Mouse (Mus musculus) lung, embryonic 15.5 days (tissue): ENCODE data around the gene Cyp1a2. TPM values are rescaled to one million over a fixed set of nuclear protein-coding genes. Genes with fewer than 3 reads are reported as not detected.
A peak's percentile ranks its signal among the peaks of the same experiment; 100 is the strongest.

Source experiments
- ATAC-seq: fragments of 200-750 bp; cut with Nextera tagmentation; 2 replicates; pipeline ENCODE4 v1.8.0; 2017; ENCODE audit warnings: moderate number of reproducible peaks, borderline replicate concordance; ENCODE audit not compliant: low FRiP score, low TSS enrichment; ENCODE audit errors: extremely low read depth
- H3K27ac ChIP-seq: fragments of 300-500 bp; sonication (generic); 2 replicates; pipeline ENCODE4 v1.5.1; 2015; ENCODE audit warnings: moderate library complexity, mild to moderate bottlenecking, inconsistent platforms
- H3K27me3 ChIP-seq: fragments of 300-500 bp; sonication (generic); 2 replicates; pipeline ENCODE4 v1.6.1; 2015; ENCODE audit warnings: inconsistent platforms
- H3K36me3 ChIP-seq: fragments of 300-500 bp; sonication (generic); 2 replicates; pipeline ENCODE4 v1.6.1; 2015; ENCODE audit warnings: inconsistent platforms
- H3K4me1 ChIP-seq: fragments of 300-500 bp; sonication (generic); 2 replicates; pipeline ENCODE4 v1.6.1; 2015; ENCODE audit warnings: inconsistent platforms
- H3K4me2 ChIP-seq: fragments of 300-500 bp; sonication (generic); 2 replicates; pipeline ENCODE4 v1.6.1; 2015; ENCODE audit warnings: inconsistent platforms, mild to moderate bottlenecking, moderate library complexity
- H3K4me3 ChIP-seq: fragments of 300-500 bp; sonication (generic); 2 replicates; pipeline ENCODE4 v1.5.1; 2015; ENCODE audit warnings: mild to moderate bottlenecking, inconsistent platforms
- H3K9ac ChIP-seq: fragments of 300-500 bp; sonication (generic); 2 replicates; pipeline ENCODE4 v1.6.1; 2015; ENCODE audit warnings: inconsistent platforms
- H3K9me3 ChIP-seq: fragments of 300-500 bp; sonication (generic); 2 replicates; pipeline ENCODE4 v1.6.1; 2016; ENCODE audit warnings: inconsistent platforms
- WGBS: fragments of 180-500 bp; shearing (Covaris S2); methylation state at CpG from one replicate; pipeline ENCODE4 v1.1.7; 2015; 5-methylcytosine and 5-hydroxymethylcytosine counted together
- polyA plus RNA-seq: library from polyadenylated mRNA; unstranded; fragments of >200 nt; fragmentation: Nextera tagmentation; extraction: Ambion mirVana; gene quantifications from 2 replicates; pipeline ENCODE4 v1.2.1, GENCODE M21; 2015

Gene Cyp1a2
- polyA plus RNA-seq, 1 experiment from 2014 or later = not detected

- Histone ChIP-seq H3K4me3 (no peak overlapping the region), H3K9ac (no peak overlapping the region), H3K4me2 (peak overlapping the region; percentile 47), H3K36me3 (no peaks in the 10 kb centered on the region), H3K27ac (no peak overlapping the region), H3K9me3 (no peaks in the 10 kb centered on the region), H3K27me3 (peaks cover 14% of the 10 kb centered on the region; the same call in 1 of the 2 replicates), H3K4me1 (peaks cover 20% of the 10 kb centered on the region)
- 3% methylated on average over 11 of the region's 11 CpGs for WGBS
- ATAC-seq = peak; percentile 62; the same call in 1 of the 2 replicates
Measured at GRCm38 (mm10) chr9:57655749-57656148, 27.8 kb downstream of the Cyp1a2 start.

DNA sequence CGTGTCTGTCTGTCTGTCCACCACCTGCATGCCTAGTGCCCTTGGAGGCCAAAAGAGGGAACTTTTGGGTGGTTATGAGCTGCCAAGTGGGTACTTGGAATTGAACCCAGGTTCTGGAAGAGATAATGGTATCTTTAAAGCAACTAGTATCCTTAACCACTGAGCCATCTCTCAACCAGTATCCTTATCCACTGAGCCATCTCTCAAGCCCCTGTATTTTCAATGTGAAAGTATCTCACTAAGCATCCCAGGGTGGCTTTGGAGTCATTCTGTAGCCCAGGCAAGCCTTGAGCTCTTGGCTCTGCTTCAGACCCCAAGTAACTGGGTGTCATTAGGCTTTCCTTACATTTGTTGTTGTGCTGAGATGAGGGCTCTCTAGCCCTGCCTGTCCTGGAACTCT, 28.5 kb downstream of the Cyp1a2 start:
- Histone ChIP-seq H3K4me2 (no peak overlapping the region), H3K27me3 (peaks cover 14% of the 10 kb centered on the region; the same call in 1 of the 2 replicates), H3K36me3 (no peaks in the 10 kb centered on the region), H3K4me1 (peaks cover 20% of the 10 kb centered on the region), H3K9ac (no peak overlapping the region), H3K4me3 (no peak overlapping the region), H3K9me3 (no peaks in the 10 kb centered on the region), H3K27ac (no peak overlapping the region)
- ATAC-seq = no peak
- 88% methylated on average over 1 of the region's 1 CpGs for WGBS

DNA sequence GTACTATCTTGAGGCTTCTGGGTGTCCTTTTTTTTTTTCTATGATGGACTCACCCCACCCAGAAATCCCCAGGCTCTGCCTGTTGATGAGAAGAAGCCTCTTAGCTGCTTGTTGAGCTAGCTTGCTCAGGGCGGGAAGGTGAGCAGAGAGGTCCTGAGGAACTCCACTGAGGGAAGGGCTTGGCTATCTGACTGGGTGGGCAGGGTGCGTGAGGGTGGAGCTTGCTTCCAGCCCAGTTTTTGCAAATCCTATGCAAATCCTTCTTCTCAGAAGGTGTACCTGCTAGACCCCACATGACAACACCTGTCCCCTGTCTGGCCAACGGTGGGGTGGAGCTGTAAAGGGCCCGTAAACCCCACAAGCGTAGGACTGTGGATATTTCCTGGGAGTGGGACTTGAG, 30.2 kb downstream of the Cyp1a2 start, which contains the start of gene Csk:
TSS of gene Csk (minus strand) at position 349 of the 400 bp plus-strand sequence.
- H3K4me1 ChIP-seq = peaks cover 20% of the 10 kb centered on the region
- no peak within 1 kb of the TSS for H3K27ac ChIP-seq
- H3K9ac ChIP-seq = no peak within 1 kb of the TSS
- ATAC-seq = no peak
- H3K27me3 ChIP-seq = peaks cover 14% of the 10 kb centered on the region; the same call in 1 of the 2 replicates
- H3K9me3 ChIP-seq = no peaks in the 10 kb centered on the region
- WGBS = 56% methylated on average over 5 of the region's 5 CpGs
- H3K36me3 ChIP-seq = no peaks in the 10 kb centered on the region
- no peak within 1 kb of the TSS for H3K4me3 ChIP-seq
- H3K4me2 ChIP-seq = no peak within 1 kb of the TSS

GRCm38 (mm10) chr9:57652855-57653254, 30.6 kb downstream of the Cyp1a2 start:
- Histone ChIP-seq H3K4me2 (no peak overlapping the region), H3K27me3 (peaks cover 14% of the 10 kb centered on the region; the same call in 1 of the 2 replicates), H3K9ac (no peak overlapping the region), H3K4me1 (peaks cover 17% of the 10 kb centered on the region), H3K27ac (no peak overlapping the region), H3K4me3 (no peak overlapping the region), H3K36me3 (no peaks in the 10 kb centered on the region), H3K9me3 (no peaks in the 10 kb centered on the region)
- 59% methylated on average over 3 of the region's 3 CpGs for WGBS
- no peak for ATAC-seq

DNA sequence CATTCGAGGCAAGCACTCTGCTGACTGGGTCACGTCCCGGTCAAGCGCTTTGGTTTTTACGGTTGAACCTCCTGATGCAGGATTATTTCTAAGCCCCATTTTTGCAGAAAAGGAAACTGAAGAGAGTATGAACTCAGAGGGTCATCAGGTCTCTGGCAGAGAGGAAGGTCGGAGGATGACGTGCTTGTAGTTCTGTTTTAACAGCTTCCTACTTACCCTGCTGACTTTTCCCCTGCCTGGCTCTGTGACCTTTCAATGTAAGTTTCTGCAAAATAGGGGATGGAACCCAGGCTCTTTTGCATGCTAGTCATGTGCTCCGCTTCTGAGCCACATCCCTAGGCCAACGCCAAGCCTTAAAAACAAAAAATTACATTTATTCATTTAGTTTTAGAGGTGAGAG, 31.2 kb downstream of the Cyp1a2 start:
- no peaks in the 10 kb centered on the region for H3K9me3 ChIP-seq
- no peak overlapping the region for H3K4me3 ChIP-seq
- no peaks in the 10 kb centered on the region for H3K36me3 ChIP-seq
- H3K27ac ChIP-seq = no peak overlapping the region
- WGBS = 72% methylated on average over 9 of the region's 9 CpGs
- no peak overlapping the region for H3K9ac ChIP-seq
- peaks cover 14% of the 10 kb centered on the region; the same call in 1 of the 2 replicates for H3K27me3 ChIP-seq
- ATAC-seq = no peak
- no peak overlapping the region for H3K4me2 ChIP-seq
- peaks cover 16% of the 10 kb centered on the region for H3K4me1 ChIP-seq

GRCm38 (mm10) chr9:57650786-57651311, 32.7 kb downstream of the Cyp1a2 start:
- Histone ChIP-seq H3K4me3 (no peak overlapping the region), H3K4me2 (no peak overlapping the region), H3K9ac (no peak overlapping the region), H3K27me3 (peaks cover 14% of the 10 kb centered on the region; the same call in 1 of the 2 replicates), H3K9me3 (no peaks in the 10 kb centered on the region), H3K27ac (no peak overlapping the region; the same call in 1 of the 2 replicates), H3K4me1 (peaks cover 3% of the 10 kb centered on the region), H3K36me3 (no peaks in the 10 kb centered on the region)
- 19% methylated on average over 6 of the region's 6 CpGs for WGBS
- ATAC-seq = no peak

DNA sequence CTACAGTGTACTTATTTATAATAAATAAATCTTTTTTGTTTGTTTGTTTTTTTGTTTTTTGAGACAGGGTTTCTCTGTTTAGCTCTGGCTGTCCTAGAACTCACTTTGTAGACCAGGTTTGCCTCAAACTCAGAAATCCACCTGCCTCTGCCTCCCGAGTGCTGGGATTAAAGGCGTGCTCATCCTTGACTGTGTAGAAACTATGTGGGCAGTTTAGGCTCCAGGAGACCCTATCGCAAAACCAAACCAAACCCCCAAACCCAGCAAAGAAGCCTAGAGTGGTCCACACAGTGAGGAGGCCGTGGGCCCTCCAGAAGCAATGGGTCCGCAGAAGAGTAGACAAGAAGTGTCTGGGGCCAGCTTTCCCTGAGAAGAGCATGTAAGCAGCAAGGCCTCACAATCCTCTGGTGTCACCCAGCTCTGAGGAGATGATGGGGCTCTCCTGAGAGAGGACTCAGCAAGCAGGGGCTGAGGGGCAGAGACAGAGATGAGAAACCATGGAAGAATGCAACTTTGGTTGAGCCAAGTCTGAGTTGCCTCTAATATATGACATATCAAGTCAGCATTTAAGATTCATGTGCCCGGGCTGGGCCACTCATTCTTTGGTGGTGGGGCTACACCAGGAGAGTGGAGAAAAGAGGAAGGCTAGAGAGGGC, 33.2 kb downstream of the Cyp1a2 start:
- no peak overlapping the region for H3K27ac ChIP-seq
- WGBS = 90% methylated on average over 6 of the region's 6 CpGs
- no peak for ATAC-seq
- peaks cover 14% of the 10 kb centered on the region; the same call in 1 of the 2 replicates for H3K27me3 ChIP-seq
- H3K4me3 ChIP-seq = no peak overlapping the region
- no peak overlapping the region for H3K4me2 ChIP-seq
- no peak overlapping the region for H3K9ac ChIP-seq
- 0 out of 2 replicates have a peak, but pooled peaks cover 2% of the 10 kb centered on the region for H3K4me1 ChIP-seq
- H3K9me3 ChIP-seq = no peaks in the 10 kb centered on the region
- H3K36me3 ChIP-seq = no peaks in the 10 kb centered on the region

GRCm38 (mm10) chr9:57647286-57648108, 36.0 kb downstream of the Cyp1a2 start:
- H3K27ac ChIP-seq = 0 out of 2 replicates have a peak overlapping the region, but pooled peaks have one; percentile 9
- no peaks in the 10 kb centered on the region for H3K36me3 ChIP-seq
- 58% methylated on average over 4 of the region's 4 CpGs for WGBS
- peaks cover 22% of the 10 kb centered on the region for H3K4me1 ChIP-seq
- no peak overlapping the region for H3K9ac ChIP-seq
- no peak for ATAC-seq
- no peak overlapping the region for H3K4me3 ChIP-seq
- no peak overlapping the region for H3K4me2 ChIP-seq
- no peaks in the 10 kb centered on the region for H3K27me3 ChIP-seq
- H3K9me3 ChIP-seq = no peaks in the 10 kb centered on the region

- Histone ChIP-seq H3K9me3 (no peaks in the 10 kb centered on the region), H3K27ac (0 out of 2 replicates have a peak overlapping the region, but pooled peaks have one; percentile 9), H3K4me3 (no peak overlapping the region), H3K4me1 (peaks cover 27% of the 10 kb centered on the region), H3K27me3 (no peaks in the 10 kb centered on the region), H3K4me2 (no peak overlapping the region), H3K9ac (no peak overlapping the region), H3K36me3 (no peaks in the 10 kb centered on the region)
- ATAC-seq = no peak
- 76% methylated on average over 12 of the region's 12 CpGs for WGBS
Measured at GRCm38 (mm10) chr9:57646551-57647103, 36.9 kb downstream of the Cyp1a2 start.

DNA sequence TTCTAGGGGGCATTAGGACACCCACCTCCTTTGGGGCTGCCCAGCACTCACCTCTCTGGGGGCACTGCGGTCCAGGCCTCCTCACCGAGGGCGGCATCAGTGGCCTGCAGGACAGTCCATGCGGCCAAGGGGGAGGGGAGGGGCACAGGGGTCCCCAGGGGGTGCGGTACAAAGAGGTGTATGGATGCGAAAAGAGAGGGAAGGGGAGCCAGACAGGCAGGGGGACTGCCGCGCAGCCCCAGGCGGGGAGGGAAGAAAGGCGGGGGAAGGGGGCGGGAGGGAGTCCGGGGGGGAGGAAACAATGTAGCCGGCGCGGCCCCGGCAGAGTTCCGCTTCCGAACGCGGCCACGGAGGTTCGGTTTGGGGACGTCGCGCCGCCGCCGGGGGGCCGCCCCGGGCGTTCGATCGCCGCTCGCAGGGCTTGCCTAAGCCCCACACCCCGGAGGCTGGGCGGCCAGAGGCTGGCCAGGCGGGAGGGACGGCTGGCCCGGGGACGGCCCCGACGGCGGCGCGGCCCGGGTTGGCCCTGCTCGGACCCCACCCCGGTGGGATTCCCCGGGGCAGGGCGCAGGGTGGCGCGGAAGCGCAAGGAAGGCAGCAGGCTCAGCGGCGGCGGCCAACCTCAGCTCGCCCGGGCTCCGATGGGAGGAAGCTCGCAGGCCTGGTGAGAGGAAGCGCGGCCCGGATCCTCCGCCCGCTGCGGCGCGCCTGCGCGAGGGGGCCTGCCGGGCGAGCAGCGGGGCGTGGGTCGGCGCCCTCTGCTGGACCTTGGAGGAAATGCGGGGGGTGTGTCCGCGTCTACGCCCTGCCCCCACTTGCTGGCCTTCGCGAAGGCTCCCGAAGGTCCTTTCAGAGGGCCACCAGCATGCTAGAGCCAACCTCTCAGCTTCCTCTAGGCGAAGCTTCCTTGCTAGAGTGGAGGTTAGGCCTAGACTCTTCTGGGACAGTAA, 38.3 kb downstream of the Cyp1a2 start:
- ATAC-seq = peak; percentile 91
- H3K4me2 ChIP-seq = peak overlapping the region; percentile 82

More for the DNA sequence above, 38.3 kb downstream of the Cyp1a2 start:
- Histone ChIP-seq H3K9ac (peak overlapping the region; percentile 99), H3K27me3 (no peaks in the 10 kb centered on the region), H3K4me3 (peak overlapping the region; percentile 93), H3K9me3 (no peaks in the 10 kb centered on the region), H3K4me1 (peaks cover 39% of the 10 kb centered on the region), H3K27ac (peak overlapping the region; percentile 98), H3K36me3 (no peaks in the 10 kb centered on the region)
- 0% methylated on average over 63 of the region's 85 CpGs for WGBS
